Mouse (Mus musculus): ENCODE measurements around the gene Cog1. TPM values are rescaled to one million over a fixed set of nuclear protein-coding genes. Genes with fewer than 3 reads are reported as not detected.

Gene Cog1
- polyA plus RNA-seq, 1 experiment from 2014 or later: 40.1 TPM

DNA sequence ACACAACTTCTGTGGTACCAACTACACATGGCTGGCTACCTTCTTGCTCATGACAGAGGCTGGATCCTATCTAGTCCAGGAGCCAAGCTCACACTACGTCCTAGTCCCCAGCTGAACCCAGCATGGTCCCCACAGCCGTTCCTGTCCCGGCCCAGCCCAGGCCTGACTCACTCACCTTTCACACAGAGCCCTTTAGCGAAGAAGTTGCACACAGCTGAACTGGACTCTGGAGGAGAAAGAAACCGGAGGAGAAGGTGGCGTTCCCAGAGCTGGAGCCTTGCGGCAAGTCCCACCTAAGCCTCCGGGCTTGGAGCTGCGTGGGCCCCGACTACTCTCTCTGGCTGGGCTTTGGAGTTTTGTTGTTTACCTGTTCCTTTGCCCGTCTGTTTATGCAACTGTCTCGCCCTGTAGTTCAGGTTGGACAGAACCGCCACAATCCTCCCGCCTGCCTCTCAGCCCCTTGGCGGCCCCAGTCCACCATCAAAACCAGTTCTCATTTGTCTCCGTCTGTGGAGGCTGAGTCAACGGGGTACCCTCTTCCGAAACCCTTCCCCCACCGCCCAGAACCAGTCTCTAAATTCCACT is 59.8 kb downstream of the Cog1 start:
- Histone ChIP-seq H3K27ac (replicated peaks; ENCODE audit: low read depth, low read length) (no peak overlapping the region), H3K4me2 (ENCODE audit: low read length) (no peak overlapping the region), H3K9me3 (ENCODE audit: control insufficient read depth, low read length) (no peaks in the 10 kb centered on the region), H3K9ac (replicated peaks; ENCODE audit: low read length) (no peak overlapping the region), H3K27me3 (ENCODE audit: control insufficient read depth, insufficient read depth, low read length) (no peaks in the 10 kb centered on the region), H3K4me1 (ENCODE audit: control insufficient read depth, insufficient read depth, low read length) (peaks cover 22% of the 10 kb centered on the region), H3K36me3 (ENCODE audit: control insufficient read depth, insufficient read depth, low read length) (0 out of 2 replicates have a peak, but pooled peaks cover 3% of the 10 kb centered on the region), H3K4me3 (replicated peaks; ENCODE audit: low read depth, low read length) (no peak overlapping the region)
- ATAC-seq (ENCODE audit: low FRiP score, low TSS enrichment) (no peak), DNase-seq (no peak)
- 54% methylated on average over 19 of the region's 19 CpGs for WGBS

DNA sequence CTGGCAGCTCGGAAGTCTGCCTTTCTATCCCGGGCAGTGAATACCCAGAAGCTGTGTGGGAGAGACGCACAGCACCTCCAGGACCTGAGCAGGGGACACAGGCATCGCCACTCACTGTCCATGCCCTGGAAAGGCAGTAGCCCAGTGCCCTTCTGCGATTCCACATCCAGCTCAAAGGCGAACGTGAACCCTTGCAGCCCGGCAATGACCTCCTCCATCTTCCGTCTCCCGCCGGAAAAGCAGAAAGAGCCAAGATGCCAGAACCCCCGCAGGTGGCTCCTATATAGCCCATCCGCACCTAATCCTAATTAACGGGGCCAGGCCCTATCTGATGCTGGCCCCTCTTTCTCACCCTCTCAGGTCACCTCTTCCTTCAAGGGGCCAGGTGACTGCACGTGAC is 60.3 kb downstream of the Cog1 start:
- H3K36me3 ChIP-seq (ENCODE audit: control insufficient read depth, insufficient read depth, low read length): 0 out of 2 replicates have a peak, but pooled peaks cover 3% of the 10 kb centered on the region
- DNase-seq: no peak
- no peaks in the 10 kb centered on the region for H3K27me3 ChIP-seq (ENCODE audit: control insufficient read depth, insufficient read depth, low read length)
- 0 out of 2 replicates have a peak overlapping the region, but pooled peaks have one; percentile 12 for H3K4me2 ChIP-seq (ENCODE audit: low read length)
- H3K9ac ChIP-seq (replicated peaks; ENCODE audit: low read length): 0 out of 2 replicates have a peak overlapping the region, but pooled peaks have one; percentile 12
- H3K4me3 ChIP-seq (replicated peaks; ENCODE audit: low read depth, low read length): no peak overlapping the region
- H3K4me1 ChIP-seq (ENCODE audit: control insufficient read depth, insufficient read depth, low read length): peaks cover 22% of the 10 kb centered on the region
- H3K9me3 ChIP-seq (ENCODE audit: control insufficient read depth, low read length): no peaks in the 10 kb centered on the region
- WGBS: 12% methylated on average over 15 of the region's 15 CpGs
- H3K27ac ChIP-seq (replicated peaks; ENCODE audit: low read depth, low read length): 0 out of 2 replicates have a peak overlapping the region, but pooled peaks have one; percentile 70
- ATAC-seq (ENCODE audit: low FRiP score, low TSS enrichment): peak; percentile 31; the same call in 1 of the 2 replicates

DNA sequence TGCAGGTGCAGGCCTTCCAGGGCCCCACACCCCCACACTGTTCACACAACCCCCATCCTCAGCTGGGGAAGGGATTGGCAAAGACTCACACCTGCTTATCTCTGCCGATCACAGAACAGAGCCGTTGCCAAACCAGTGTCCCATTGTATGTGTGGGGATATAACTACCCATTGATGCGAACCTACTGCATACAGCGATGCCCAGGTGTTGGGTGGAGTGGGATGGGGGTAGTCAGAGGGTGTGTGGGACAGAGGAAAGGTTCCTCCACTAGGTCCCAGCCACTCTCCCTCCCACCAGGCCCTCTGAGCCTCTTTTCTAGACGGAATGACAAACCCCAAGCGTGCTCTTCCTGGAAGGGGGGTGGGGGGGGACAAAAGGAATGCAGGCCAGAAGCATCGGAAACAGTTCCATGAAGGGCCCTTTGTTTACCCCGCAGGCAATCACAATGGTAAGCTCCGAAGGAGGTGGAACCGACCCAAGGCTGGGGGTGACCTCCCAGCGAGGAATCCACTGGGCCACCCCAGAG is 60.8 kb downstream of the Cog1 start, which contains the start of gene Cpsf4l:
Gene Cpsf4l, minus strand, starts transcription at position 287 of the 526 bp plus-strand sequence.
- peak; percentile 62 for DNase-seq
- peak within 1 kb of the TSS; percentile 12; the same call in 1 of the 2 replicates for H3K4me2 ChIP-seq (ENCODE audit: low read length)
- H3K4me3 ChIP-seq (replicated peaks; ENCODE audit: low read depth, low read length): no peak within 1 kb of the TSS
- H3K4me1 ChIP-seq (ENCODE audit: control insufficient read depth, insufficient read depth, low read length): peaks cover 22% of the 10 kb centered on the region
- peak within 1 kb of the TSS; percentile 32; the same call in 1 of the 2 replicates for H3K9ac ChIP-seq (replicated peaks; ENCODE audit: low read length)
- ATAC-seq (ENCODE audit: low FRiP score, low TSS enrichment): peak; percentile 51; the same call in 1 of the 2 replicates
- H3K27me3 ChIP-seq (ENCODE audit: control insufficient read depth, insufficient read depth, low read length): no peaks in the 10 kb centered on the region
- H3K27ac ChIP-seq (replicated peaks; ENCODE audit: low read depth, low read length): peak within 1 kb of the TSS; percentile 70
- WGBS: 2% methylated on average over 11 of the region's 11 CpGs
- no peaks in the 10 kb centered on the region for H3K9me3 ChIP-seq (ENCODE audit: control insufficient read depth, low read length)
- H3K36me3 ChIP-seq (ENCODE audit: control insufficient read depth, insufficient read depth, low read length): 0 out of 2 replicates have a peak, but pooled peaks cover 3% of the 10 kb centered on the region

DNA sequence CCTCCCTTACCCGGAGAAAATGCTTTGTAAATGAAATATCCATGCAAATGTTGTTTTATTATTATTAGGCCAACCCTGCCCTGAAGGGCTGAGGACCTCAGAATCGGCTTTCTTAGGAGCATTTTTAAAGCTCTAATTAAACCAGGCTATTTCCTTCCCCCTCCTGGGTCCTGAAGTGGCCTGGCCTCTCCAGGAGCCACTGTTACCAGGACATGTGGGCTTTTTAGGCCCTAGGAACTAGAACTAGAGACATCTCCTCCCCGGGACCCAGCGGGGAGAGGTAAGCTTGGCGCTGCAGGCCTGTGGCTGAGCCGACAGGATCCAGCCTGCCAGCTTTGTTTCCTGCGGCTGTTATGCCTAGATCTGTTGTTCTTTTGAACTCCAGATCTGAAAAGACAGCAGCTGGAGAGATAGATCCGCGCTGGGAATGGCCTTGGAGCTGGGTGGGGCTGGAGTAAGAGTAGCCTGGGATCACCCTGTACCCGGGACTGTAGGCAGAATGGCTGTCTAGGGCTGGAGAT is 61.3 kb downstream of the Cog1 start:
- Histone ChIP-seq H3K9me3 (ENCODE audit: control insufficient read depth, low read length) (no peaks in the 10 kb centered on the region), H3K9ac (replicated peaks; ENCODE audit: low read length) (peak overlapping the region; percentile 32; the same call in 1 of the 2 replicates), H3K4me1 (ENCODE audit: control insufficient read depth, insufficient read depth, low read length) (peaks cover 22% of the 10 kb centered on the region), H3K4me3 (replicated peaks; ENCODE audit: low read depth, low read length) (no peak overlapping the region), H3K27me3 (ENCODE audit: control insufficient read depth, insufficient read depth, low read length) (no peaks in the 10 kb centered on the region), H3K4me2 (ENCODE audit: low read length) (no peak overlapping the region; the same call in 1 of the 2 replicates), H3K27ac (replicated peaks; ENCODE audit: low read depth, low read length) (peak overlapping the region; percentile 70), H3K36me3 (ENCODE audit: control insufficient read depth, insufficient read depth, low read length) (0 out of 2 replicates have a peak, but pooled peaks cover 3% of the 10 kb centered on the region)
- ATAC-seq (ENCODE audit: low FRiP score, low TSS enrichment) (peak; percentile 40; the same call in 1 of the 2 replicates), DNase-seq (peak; percentile 80)
- WGBS: under 1% methylated on average over 10 of the region's 10 CpGs

DNA sequence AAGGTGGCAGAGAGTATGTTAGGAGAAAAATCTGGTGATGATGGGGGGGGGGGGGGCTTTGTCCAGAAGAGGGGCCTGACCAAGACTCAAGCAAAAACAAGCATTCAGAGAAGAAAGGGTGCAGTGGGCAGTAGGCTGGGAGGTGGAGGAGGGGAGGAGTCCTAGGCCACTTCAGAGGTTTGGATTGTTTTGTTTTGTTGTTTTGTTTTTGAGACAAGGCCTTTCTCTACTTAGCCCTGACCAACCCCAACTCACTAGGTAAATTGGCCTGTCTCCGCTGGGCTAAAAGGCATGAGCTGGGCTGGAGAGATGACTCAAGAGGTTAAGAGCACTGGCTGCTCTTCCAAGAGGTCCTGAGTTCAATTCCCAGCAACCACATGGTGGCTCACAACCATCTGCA is 62.1 kb downstream of the Cog1 start:
- H3K9me3 ChIP-seq (ENCODE audit: control insufficient read depth, low read length): no peaks in the 10 kb centered on the region
- 38% methylated on average over 1 of the region's 1 CpGs for WGBS
- ATAC-seq (ENCODE audit: low FRiP score, low TSS enrichment) (no peak), DNase-seq (no peak)
- 0 out of 2 replicates have a peak, but pooled peaks cover 3% of the 10 kb centered on the region for H3K36me3 ChIP-seq (ENCODE audit: control insufficient read depth, insufficient read depth, low read length)
- no peak overlapping the region for H3K4me2 ChIP-seq (ENCODE audit: low read length)
- no peak overlapping the region for H3K9ac ChIP-seq (replicated peaks; ENCODE audit: low read length)
- no peak overlapping the region; the same call in 1 of the 2 replicates for H3K27ac ChIP-seq (replicated peaks; ENCODE audit: low read depth, low read length)
- H3K4me1 ChIP-seq (ENCODE audit: control insufficient read depth, insufficient read depth, low read length): peaks cover 22% of the 10 kb centered on the region
- H3K4me3 ChIP-seq (replicated peaks; ENCODE audit: low read depth, low read length): no peak overlapping the region
- no peaks in the 10 kb centered on the region for H3K27me3 ChIP-seq (ENCODE audit: control insufficient read depth, insufficient read depth, low read length)

DNA sequence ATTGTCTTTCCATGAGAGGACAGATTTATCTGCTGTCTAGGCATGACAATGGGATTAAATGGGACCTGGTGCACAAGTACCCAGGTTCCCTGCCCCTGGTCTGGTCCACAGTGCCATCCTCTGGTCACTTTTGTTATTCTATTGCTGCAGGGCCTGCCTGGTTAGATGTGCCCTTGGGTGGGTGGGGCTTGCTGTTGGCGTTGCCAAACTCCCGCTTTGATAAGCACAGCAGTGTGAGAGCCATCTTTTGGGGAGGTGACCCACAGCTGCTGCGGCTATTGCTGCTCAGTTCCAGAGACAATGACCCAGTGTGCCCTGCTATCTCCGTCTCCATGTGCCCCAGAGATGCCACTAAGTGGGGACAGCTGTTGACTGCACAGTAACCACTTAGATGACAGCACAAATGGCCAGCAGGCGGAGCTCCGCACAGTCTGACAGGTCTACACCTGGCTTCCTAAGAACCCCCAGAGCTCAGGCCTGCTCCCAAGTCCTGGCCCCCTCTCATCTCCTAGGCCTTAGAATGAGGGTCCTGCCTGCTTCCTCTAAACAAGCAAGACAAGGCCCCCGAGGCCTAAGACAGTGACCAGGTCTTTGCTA is 66.2 kb downstream of the Cog1 start:
- no peak overlapping the region for H3K9ac ChIP-seq (replicated peaks; ENCODE audit: low read length)
- H3K4me2 ChIP-seq (ENCODE audit: low read length): no peak overlapping the region
- no peak overlapping the region for H3K4me3 ChIP-seq (replicated peaks; ENCODE audit: low read depth, low read length)
- ATAC-seq (ENCODE audit: low FRiP score, low TSS enrichment) (no peak), DNase-seq (no peak)
- 71% methylated on average over 7 of the region's 7 CpGs for WGBS
- H3K4me1 ChIP-seq (ENCODE audit: control insufficient read depth, insufficient read depth, low read length): peaks cover 10% of the 10 kb centered on the region
- H3K36me3 ChIP-seq (ENCODE audit: control insufficient read depth, insufficient read depth, low read length): no peaks in the 10 kb centered on the region
- no peak overlapping the region for H3K27ac ChIP-seq (replicated peaks; ENCODE audit: low read depth, low read length)
- no peaks in the 10 kb centered on the region for H3K9me3 ChIP-seq (ENCODE audit: control insufficient read depth, low read length)
- no peaks in the 10 kb centered on the region for H3K27me3 ChIP-seq (ENCODE audit: control insufficient read depth, insufficient read depth, low read length)

DNA sequence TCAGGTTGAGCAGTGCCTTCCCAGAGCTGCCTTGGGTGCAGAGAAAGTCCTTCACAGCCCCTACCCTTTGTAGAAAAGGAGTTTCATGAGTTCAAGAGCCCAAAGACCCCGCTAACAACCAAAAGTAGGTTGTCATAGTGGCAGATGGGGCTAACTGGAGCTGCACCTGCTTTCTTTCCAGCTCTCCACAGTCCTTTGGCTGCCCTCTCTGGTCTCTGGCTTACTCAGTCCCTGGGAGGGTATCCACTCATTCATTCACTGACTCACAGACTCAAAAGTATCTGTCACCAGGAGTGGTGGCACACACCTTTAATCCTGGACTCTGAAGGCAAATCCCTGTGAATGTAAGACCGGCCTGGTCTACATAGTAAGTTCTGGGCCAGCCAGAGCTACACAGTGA is 67.2 kb downstream of the Cog1 start:
- Histone ChIP-seq H3K27me3 (ENCODE audit: control insufficient read depth, insufficient read depth, low read length) (no peaks in the 10 kb centered on the region), H3K27ac (replicated peaks; ENCODE audit: low read depth, low read length) (no peak overlapping the region), H3K9ac (replicated peaks; ENCODE audit: low read length) (no peak overlapping the region), H3K36me3 (ENCODE audit: control insufficient read depth, insufficient read depth, low read length) (no peaks in the 10 kb centered on the region), H3K9me3 (ENCODE audit: control insufficient read depth, low read length) (no peaks in the 10 kb centered on the region), H3K4me2 (ENCODE audit: low read length) (no peak overlapping the region), H3K4me1 (ENCODE audit: control insufficient read depth, insufficient read depth, low read length) (peaks cover under 1% of the 10 kb centered on the region; the same call in 1 of the 2 replicates), H3K4me3 (replicated peaks; ENCODE audit: low read depth, low read length) (no peak overlapping the region)
- WGBS: 92% methylated on average over 2 of the region's 2 CpGs
- DNase-seq (no peak), ATAC-seq (ENCODE audit: low FRiP score, low TSS enrichment) (no peak)
